Mouse (Mus musculus) liver, embryonic 14.5 days (tissue): Measurements from ENCODE around the gene Hnrnpll.

ENCODE experiments used
- CTCF ChIP-seq: IDR thresholded peaks from 2 replicates; pipeline ENCODE4 v1.5.1; 2016; ENCODE audit warnings: antibody characterized with exemption, low read depth, control low read depth
- EP300 ChIP-seq: IDR thresholded peaks from 2 replicates; pipeline ENCODE4 v1.6.1; 2016; ENCODE audit warnings: antibody characterized with exemption, low read depth

- TF ChIP-seq CTCF (no peak), EP300 (no peak)
Measured at GRCm38 (mm10) chr17:80022090-80022489, 40.0 kb downstream of the Hnrnpll start.
